Mouse (Mus musculus) erythroblast, embryonic 14.5 days (primary cell): Measurements from ENCODE around the gene Txnrd3.

Source experiments
- GATA1 ChIP-seq: IDR thresholded peaks from 2 replicates; pipeline ENCODE4 v1.6.1; 2012; ENCODE audit warnings: low read length, inconsistent platforms, mixed read lengths
- TAL1 ChIP-seq: IDR thresholded peaks from 3 replicates; pipeline ENCODE4 v1.6.1; 2012; ENCODE audit warnings: low read length, inconsistent platforms, mixed read lengths

DNA sequence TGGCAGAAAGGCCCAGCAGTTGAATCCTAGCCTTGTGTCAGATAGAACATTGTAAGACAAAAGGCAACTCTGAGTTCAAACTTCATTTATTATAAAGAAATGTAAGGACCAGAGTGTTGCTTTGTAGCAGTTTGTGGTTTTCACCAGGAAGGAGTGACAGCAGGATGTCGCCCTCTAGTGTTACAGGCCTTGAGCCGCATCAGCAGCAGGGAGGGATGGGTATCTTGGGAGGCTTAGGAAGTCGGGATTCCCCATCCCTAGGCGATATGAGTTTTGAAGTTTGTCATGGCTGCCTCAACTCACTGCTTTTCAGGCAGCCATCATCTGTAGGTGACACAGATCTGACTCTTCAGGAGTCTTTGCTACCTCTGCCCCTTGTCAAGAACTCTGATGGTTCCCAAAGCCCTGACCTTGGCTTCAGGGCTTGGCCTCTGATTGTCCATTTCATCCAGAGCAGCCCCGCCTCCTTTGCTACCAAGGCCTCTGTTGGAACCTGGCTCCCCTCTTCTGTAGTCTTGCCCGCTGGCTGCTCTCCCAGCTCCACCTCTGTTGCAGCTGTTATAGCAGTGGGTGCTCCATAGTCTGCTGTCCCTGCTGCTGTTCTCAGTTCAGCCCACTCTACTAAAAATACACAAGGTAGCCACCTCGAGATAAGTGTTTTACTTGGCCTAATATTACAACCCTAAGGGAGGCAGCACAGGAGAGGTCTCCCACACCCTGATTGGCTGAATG lies 16.1 kb downstream of the Txnrd3 start:
- TF ChIP-seq GATA1 (no peak), TAL1 (no peak)
